Mouse (Mus musculus) lung, embryonic 16.5 days (tissue): Measurements from ENCODE around the gene Tmc8. TPM values are rescaled to one million over a fixed set of nuclear protein-coding genes. Genes with fewer than 3 reads are reported as not detected.
A peak's percentile ranks its signal among the peaks of the same experiment; 100 is the strongest.

ENCODE experiments used
- ATAC-seq: fragments of 200-750 bp; cut with Nextera tagmentation; 2 replicates; pipeline ENCODE4 v1.8.0; 2017; ENCODE audit warnings: low read depth, mild to moderate bottlenecking, moderate library complexity
- H3K27ac ChIP-seq: fragments of 300-500 bp; sonication (generic); 2 replicates; pipeline ENCODE4 v1.5.1; 2014; ENCODE audit warnings: mild to moderate bottlenecking, control low read depth, low read length
- H3K27me3 ChIP-seq: fragments of 300-500 bp; sonication (generic); 2 replicates; pipeline ENCODE4 v1.6.1; 2014; ENCODE audit warnings: low read depth, low read length, mixed read lengths; ENCODE audit not compliant: control insufficient read depth, insufficient read depth
- H3K36me3 ChIP-seq: fragments of 300-500 bp; sonication (generic); 2 replicates; pipeline ENCODE4 v1.6.1; 2014; ENCODE audit warnings: low read length; ENCODE audit not compliant: control insufficient read depth, insufficient read depth
- H3K4me1 ChIP-seq: fragments of 300-500 bp; sonication (generic); replicated peaks from 2 replicates; pipeline ENCODE4 v1.6.1; 2014; ENCODE audit warnings: low read length, mixed read lengths; ENCODE audit not compliant: control insufficient read depth, insufficient read depth
- H3K4me2 ChIP-seq: fragments of 300-500 bp; sonication (generic); 2 replicates; pipeline ENCODE4 v1.6.1; 2014; ENCODE audit warnings: low read depth, low read length, control low read depth
- H3K4me3 ChIP-seq: fragments of 300-500 bp; sonication (generic); 2 replicates; pipeline ENCODE4 v1.5.1; 2014; ENCODE audit warnings: mild to moderate bottlenecking, low read length, control low read depth
- H3K9ac ChIP-seq: fragments of 300-500 bp; sonication (generic); 2 replicates; pipeline ENCODE4 v1.6.1; 2014; ENCODE audit warnings: low read length, control low read depth
- H3K9me3 ChIP-seq: fragments of 300-500 bp; sonication (generic); 2 replicates; pipeline ENCODE4 v1.6.1; 2016; ENCODE audit warnings: low read length; ENCODE audit not compliant: control insufficient read depth
- WGBS: fragments of 180-500 bp; shearing (Covaris S2); extraction: QIAGEN DNeasy Blood & Tissue Kit; methylation state at CpG from one replicate; pipeline ENCODE4 v1.1.7; 2014; 5-methylcytosine and 5-hydroxymethylcytosine counted together
- polyA plus RNA-seq: library from polyadenylated mRNA; unstranded; fragments of >200 nt; fragmentation: Nextera tagmentation; extraction: Ambion mirVana; gene quantifications from 2 replicates; pipeline ENCODE4 v1.2.1, GENCODE M21; 2015

The Tmc8 gene
- polyA plus RNA-seq, 1 experiment from 2014 or later: 4.0 TPM

GRCm38 (mm10) chr11:117778851-117779433, 2.9 kb upstream of the Tmc8 start:
- Histone ChIP-seq H3K4me2 (peak overlapping the region; percentile 98), H3K27me3 (no peaks in the 10 kb centered on the region; the same call in 1 of the 2 replicates), H3K9ac (peak overlapping the region; percentile 77), H3K4me1 (peaks cover 41% of the 10 kb centered on the region), H3K27ac (peak overlapping the region; percentile 97), H3K9me3 (no peaks in the 10 kb centered on the region), H3K4me3 (peak overlapping the region; percentile 61), H3K36me3 (no peaks in the 10 kb centered on the region)
- WGBS: 43% methylated on average over 12 of the region's 12 CpGs
- no peak for ATAC-seq

GRCm38 (mm10) chr11:117779434-117780198, 2.3 kb upstream of the Tmc8 start:
- ATAC-seq: peak; percentile 34
- 3% methylated on average over 38 of the region's 38 CpGs for WGBS

DNA sequence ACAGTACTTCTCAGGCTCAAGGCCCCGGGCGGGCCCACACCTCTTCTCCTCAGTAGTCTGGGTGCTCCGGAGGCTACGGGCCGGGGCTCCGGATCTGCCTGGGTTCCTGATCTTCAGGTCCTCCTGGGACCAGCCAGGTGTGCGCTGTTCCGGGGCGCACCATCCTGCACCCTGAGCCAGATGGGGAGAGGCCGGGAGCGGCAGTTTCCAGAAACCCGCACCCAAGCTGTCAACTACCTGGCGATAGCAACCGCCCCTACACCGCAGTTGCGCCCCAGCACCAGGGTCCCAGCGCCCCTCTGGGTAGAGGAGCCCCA, 1.7 kb upstream of the Tmc8 start:
- peak overlapping the region; percentile 97 for H3K27ac ChIP-seq
- H3K4me1 ChIP-seq: peaks cover 41% of the 10 kb centered on the region
- no peaks in the 10 kb centered on the region; the same call in 1 of the 2 replicates for H3K27me3 ChIP-seq
- under 1% methylated on average over 17 of the region's 17 CpGs for WGBS
- no peaks in the 10 kb centered on the region for H3K9me3 ChIP-seq
- H3K36me3 ChIP-seq: no peaks in the 10 kb centered on the region
- H3K4me2 ChIP-seq: peak overlapping the region; percentile 98
- peak overlapping the region; percentile 77 for H3K9ac ChIP-seq
- peak; percentile 6; the same call in 1 of the 2 replicates for ATAC-seq
- peak overlapping the region; percentile 61 for H3K4me3 ChIP-seq

More at GRCm38 (mm10) chr11:117779434-117780198, 2.3 kb upstream of the Tmc8 start:
- Histone ChIP-seq H3K9me3 (no peaks in the 10 kb centered on the region), H3K4me3 (peak overlapping the region; percentile 61), H3K9ac (peak overlapping the region; percentile 77), H3K4me2 (peak overlapping the region; percentile 98), H3K36me3 (no peaks in the 10 kb centered on the region), H3K27me3 (no peaks in the 10 kb centered on the region; the same call in 1 of the 2 replicates), H3K27ac (peak overlapping the region; percentile 97), H3K4me1 (peaks cover 41% of the 10 kb centered on the region)

- no peaks in the 10 kb centered on the region for H3K9me3 ChIP-seq
- peak overlapping the region; percentile 77 for H3K9ac ChIP-seq
- H3K27me3 ChIP-seq: no peaks in the 10 kb centered on the region; the same call in 1 of the 2 replicates
- peak overlapping the region; percentile 97 for H3K27ac ChIP-seq
- H3K36me3 ChIP-seq: no peaks in the 10 kb centered on the region
- H3K4me1 ChIP-seq: peaks cover 41% of the 10 kb centered on the region
- 1% methylated on average over 19 of the region's 19 CpGs for WGBS
- H3K4me3 ChIP-seq: peak overlapping the region; percentile 61
- H3K4me2 ChIP-seq: peak overlapping the region; percentile 98
- peak; percentile 75 for ATAC-seq
These were observed 1.2 kb upstream of the Tmc8 start for GRCm38 (mm10) chr11:117780582-117781111.

GRCm38 (mm10) chr11:117781199-117781821, 566 bp upstream of the Tmc8 start:
- H3K4me2 ChIP-seq: peak overlapping the region; percentile 98
- peak overlapping the region; percentile 19 for H3K9ac ChIP-seq
- H3K4me3 ChIP-seq: peak overlapping the region; percentile 61
- WGBS: 14% methylated on average over 18 of the region's 18 CpGs
- ATAC-seq: no peak
- peak overlapping the region; percentile 97 for H3K27ac ChIP-seq
- H3K36me3 ChIP-seq: no peaks in the 10 kb centered on the region
- H3K4me1 ChIP-seq: peaks cover 41% of the 10 kb centered on the region
- no peaks in the 10 kb centered on the region for H3K9me3 ChIP-seq
- no peaks in the 10 kb centered on the region; the same call in 1 of the 2 replicates for H3K27me3 ChIP-seq

- Histone ChIP-seq H3K27me3 (no peaks in the 10 kb centered on the region; the same call in 1 of the 2 replicates), H3K4me3 (peak overlapping the region; percentile 41), H3K9me3 (no peaks in the 10 kb centered on the region), H3K4me2 (peak overlapping the region; percentile 56), H3K4me1 (peaks cover 41% of the 10 kb centered on the region), H3K27ac (peak overlapping the region; percentile 12), H3K36me3 (no peaks in the 10 kb centered on the region), H3K9ac (peak overlapping the region; percentile 8)
- 46% methylated on average over 9 of the region's 9 CpGs for WGBS
- no peak for ATAC-seq
These were observed 794 bp downstream of the Tmc8 start for GRCm38 (mm10) chr11:117782705-117783034.

- H3K36me3 ChIP-seq: no peaks in the 10 kb centered on the region
- H3K4me2 ChIP-seq: peak overlapping the region; percentile 56
- WGBS: 5% methylated on average over 31 of the region's 31 CpGs
- peak; percentile 7; the same call in 1 of the 2 replicates for ATAC-seq
- peak overlapping the region; percentile 8 for H3K9ac ChIP-seq
- no peaks in the 10 kb centered on the region; the same call in 1 of the 2 replicates for H3K27me3 ChIP-seq
- H3K4me1 ChIP-seq: peaks cover 41% of the 10 kb centered on the region
- peak overlapping the region; percentile 41 for H3K4me3 ChIP-seq
- peak overlapping the region; percentile 12 for H3K27ac ChIP-seq
- no peaks in the 10 kb centered on the region for H3K9me3 ChIP-seq
These were observed 1.2 kb downstream of the Tmc8 start for GRCm38 (mm10) chr11:117783089-117783488.

DNA sequence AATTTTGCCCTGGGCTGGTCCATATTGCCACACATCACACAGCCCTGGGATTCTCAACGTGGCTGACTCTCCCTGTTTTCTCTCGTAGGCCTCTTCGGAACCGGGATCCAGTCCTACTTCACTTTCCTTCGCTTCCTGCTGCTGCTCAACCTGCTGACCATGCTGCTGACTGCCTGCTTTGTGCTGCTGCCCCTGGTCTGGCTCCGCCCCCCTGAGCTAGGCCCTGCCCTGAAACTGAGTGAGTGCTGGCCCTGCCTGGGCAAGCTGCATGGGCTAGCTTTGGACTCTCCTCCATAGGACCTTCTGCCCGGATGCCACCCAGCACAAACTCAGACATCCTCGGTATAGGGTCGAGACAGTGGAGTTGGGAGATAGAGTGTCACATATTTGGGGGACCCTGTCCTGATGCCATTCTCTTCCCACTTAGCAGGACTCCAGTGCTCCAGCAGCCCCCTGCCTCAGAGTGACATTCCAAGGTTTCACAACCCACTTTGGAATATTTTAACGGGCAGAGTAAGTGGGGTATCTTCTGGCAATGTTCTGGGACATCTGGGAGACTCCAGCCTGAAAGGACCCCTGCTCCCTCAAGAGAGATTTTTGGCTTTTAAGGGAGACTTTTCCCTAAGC, 1.9 kb downstream of the Tmc8 start:
- WGBS: 39% methylated on average over 10 of the region's 10 CpGs
- no peak for ATAC-seq
- no peaks in the 10 kb centered on the region for H3K36me3 ChIP-seq
- H3K9ac ChIP-seq: peak overlapping the region; percentile 8
- no peaks in the 10 kb centered on the region for H3K9me3 ChIP-seq
- no peaks in the 10 kb centered on the region; the same call in 1 of the 2 replicates for H3K27me3 ChIP-seq
- H3K4me1 ChIP-seq: peaks cover 37% of the 10 kb centered on the region
- H3K27ac ChIP-seq: no peak overlapping the region
- H3K4me3 ChIP-seq: peak overlapping the region; percentile 41
- peak overlapping the region; percentile 56 for H3K4me2 ChIP-seq
